Mouse (Mus musculus) ES-Bruce4 (cell line): ENCODE measurements at regions not wholly inside any gene's neighbourhood (a gene's known extent, or its start where the extent isn't known, plus 50 kb on each side); places are given as distances from the start of the nearest gene placed in this dataset.

ENCODE experiments used
- H3K27ac ChIP-seq: 2 replicates; pipeline ENCODE4 v1.5.1; 2012; ENCODE audit warnings: low read length, inconsistent platforms; ENCODE audit not compliant: insufficient read depth
- H3K27me3 ChIP-seq: 2 replicates; pipeline ENCODE4 v1.6.1; 2012; ENCODE audit warnings: mild to moderate bottlenecking, low read length, inconsistent platforms; ENCODE audit not compliant: control insufficient read depth, poor library complexity, insufficient read depth, severe bottlenecking
- H3K36me3 ChIP-seq: 2 replicates; pipeline ENCODE4 v1.6.1; 2012; ENCODE audit warnings: inconsistent platforms, mild to moderate bottlenecking, low read length, moderate library complexity; ENCODE audit not compliant: control insufficient read depth, poor library complexity, insufficient read depth, severe bottlenecking
- H3K4me1 ChIP-seq: one replicate; pipeline ENCODE4 v1.8.1; 2011; ENCODE audit warnings: low read length; ENCODE audit not compliant: control insufficient read depth, insufficient read depth
- H3K4me3 ChIP-seq: 2 replicates; pipeline ENCODE4 v1.5.1; 2011; ENCODE audit warnings: low read depth, mild to moderate bottlenecking, low read length
- H3K9ac ChIP-seq: 2 replicates; pipeline ENCODE4 v1.6.1; 2012; ENCODE audit warnings: low read depth, mild to moderate bottlenecking, inconsistent platforms; ENCODE audit not compliant: poor library complexity, severe bottlenecking
- H3K9me3 ChIP-seq: replicated peaks from 2 replicates; pipeline ENCODE4 v1.6.1; 2012; ENCODE audit warnings: mild to moderate bottlenecking, low read length, inconsistent platforms; ENCODE audit not compliant: control insufficient read depth, poor library complexity, insufficient read depth, severe bottlenecking
- CTCF ChIP-seq: IDR thresholded peaks from one replicate; pipeline ENCODE4 v1.8.1; 2011; ENCODE audit warnings: low read depth, low read length
- EP300 ChIP-seq: IDR thresholded peaks from 2 replicates; pipeline ENCODE4 v1.6.1; 2011; ENCODE audit warnings: low read depth, low read length; ENCODE audit not compliant: insufficient read depth
- POLR2A ChIP-seq: IDR thresholded peaks from one replicate; pipeline ENCODE4 v1.8.1; 2011; ENCODE audit warnings: low read length; ENCODE audit not compliant: insufficient read depth

- H3K4me3 ChIP-seq = no peak overlapping the region
- H3K9ac ChIP-seq = no peak overlapping the region
- no peaks in the 10 kb centered on the region for H3K36me3 ChIP-seq
- H3K9me3 ChIP-seq = no peaks in the 10 kb centered on the region
- H3K27me3 ChIP-seq = no peaks in the 10 kb centered on the region
- H3K27ac ChIP-seq = no peak overlapping the region
- TF ChIP-seq CTCF = no peak
- no peak for TF ChIP-seq POLR2A
- no peak for TF ChIP-seq EP300
- no peaks in the 10 kb centered on the region for H3K4me1 ChIP-seq
These were observed 969.0 kb upstream of the Lcorl start for GRCm38 (mm10) chr5:46826381-46826780.

GRCm38 (mm10) chr5:46824934-46825333 lies 967.5 kb upstream of the Lcorl start:
- H3K36me3 ChIP-seq = no peaks in the 10 kb centered on the region
- no peaks in the 10 kb centered on the region for H3K4me1 ChIP-seq
- no peak overlapping the region for H3K4me3 ChIP-seq
- TF ChIP-seq CTCF = no peak
- TF ChIP-seq POLR2A = no peak
- no peak for TF ChIP-seq EP300
- H3K27me3 ChIP-seq = no peaks in the 10 kb centered on the region
- H3K27ac ChIP-seq = no peak overlapping the region
- no peak overlapping the region for H3K9ac ChIP-seq
- H3K9me3 ChIP-seq = no peaks in the 10 kb centered on the region

- TF ChIP-seq EP300 (no peak), CTCF (no peak), POLR2A (no peak)
- Histone ChIP-seq H3K4me3 (no peak overlapping the region), H3K9ac (no peak overlapping the region), H3K36me3 (no peaks in the 10 kb centered on the region), H3K4me1 (no peaks in the 10 kb centered on the region), H3K27ac (no peak overlapping the region), H3K27me3 (no peaks in the 10 kb centered on the region), H3K9me3 (no peaks in the 10 kb centered on the region)
These were observed 937.7 kb upstream of the Lcorl start for GRCm38 (mm10) chr5:46795102-46795501.

DNA sequence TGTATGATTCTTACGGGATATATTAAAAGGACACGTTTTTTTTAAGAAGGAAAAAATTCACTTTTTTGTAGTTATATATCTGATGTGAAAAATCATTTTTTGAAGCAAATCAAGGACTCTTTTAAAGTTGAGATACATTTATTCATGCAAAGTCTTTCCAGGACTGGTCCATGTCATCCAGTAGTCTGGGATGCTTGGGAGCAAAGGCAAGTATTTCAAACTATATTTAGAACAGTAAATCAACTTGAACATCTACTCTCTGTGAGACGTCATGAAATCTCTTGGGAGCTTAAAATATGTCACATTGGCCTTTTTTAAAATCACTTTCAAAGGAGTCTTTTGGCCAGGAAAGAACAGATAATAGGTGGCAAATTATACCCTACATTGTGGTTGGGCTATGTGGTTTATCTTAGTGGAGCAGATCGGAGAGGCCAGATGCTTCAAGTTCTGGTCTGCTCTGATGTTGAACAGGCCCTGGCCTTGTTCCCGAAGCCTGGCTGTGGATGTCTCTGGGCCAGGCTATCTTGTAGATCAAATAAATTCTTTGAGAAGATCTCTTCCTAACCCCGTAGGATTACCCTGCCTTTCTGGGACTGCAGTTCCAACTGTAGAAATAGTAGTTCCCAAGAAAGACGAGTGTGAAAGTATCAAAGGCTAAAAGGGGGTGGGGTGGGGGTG lies 936.8 kb upstream of the Lcorl start:
- no peak overlapping the region for H3K27ac ChIP-seq

DNA sequence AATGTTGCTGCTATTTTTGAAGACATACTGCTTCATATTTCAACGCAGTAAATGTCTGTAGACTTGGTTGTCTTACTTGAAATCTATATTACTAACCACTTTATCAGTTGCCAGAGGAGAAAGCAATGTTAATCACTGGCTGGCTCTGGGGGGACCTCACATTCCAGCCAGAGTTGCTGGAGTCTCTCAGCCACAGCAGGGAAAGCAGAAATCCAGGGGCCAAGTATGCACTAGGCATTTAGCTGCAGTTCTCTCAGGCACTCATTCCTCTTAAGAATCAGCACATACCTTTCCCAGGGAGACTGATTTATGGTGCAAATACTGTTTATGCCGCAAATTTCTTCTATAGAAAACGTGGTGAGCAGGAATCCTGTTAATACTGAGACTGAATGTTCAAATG lies 933.6 kb upstream of the Lcorl start:
- Histone ChIP-seq H3K9me3 (no peaks in the 10 kb centered on the region), H3K4me1 (no peaks in the 10 kb centered on the region), H3K27me3 (no peaks in the 10 kb centered on the region), H3K27ac (no peak overlapping the region), H3K9ac (no peak overlapping the region), H3K36me3 (no peaks in the 10 kb centered on the region), H3K4me3 (no peak overlapping the region)
- TF ChIP-seq CTCF (no peak), POLR2A (no peak), EP300 (no peak)

More for the DNA sequence above, 936.8 kb upstream of the Lcorl start:
- Histone ChIP-seq H3K4me1 (no peaks in the 10 kb centered on the region), H3K9ac (no peak overlapping the region), H3K36me3 (no peaks in the 10 kb centered on the region), H3K9me3 (no peaks in the 10 kb centered on the region), H3K27me3 (no peaks in the 10 kb centered on the region), H3K4me3 (no peak overlapping the region)
- TF ChIP-seq EP300 (no peak), CTCF (no peak), POLR2A (no peak)

DNA sequence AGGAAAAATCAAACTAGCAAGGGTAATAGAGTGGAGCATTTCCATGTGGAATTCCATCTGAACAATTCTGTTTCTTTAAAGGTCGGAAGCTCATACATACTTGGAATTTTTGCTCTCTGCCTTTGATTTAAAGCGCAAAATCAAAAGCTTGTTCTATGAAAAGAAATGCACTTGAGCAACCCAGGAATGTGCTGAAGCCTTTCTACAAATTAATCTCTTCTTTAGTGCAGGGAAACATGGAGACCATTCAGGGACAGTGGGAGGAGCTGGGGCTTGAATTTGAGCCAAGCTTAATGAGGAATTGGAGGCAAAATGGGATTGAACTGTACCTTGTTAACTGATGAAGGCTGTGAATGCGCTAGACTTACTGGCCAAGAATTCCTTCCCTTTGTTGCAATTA lies 933.1 kb upstream of the Lcorl start:
- Histone ChIP-seq H3K27me3 (no peaks in the 10 kb centered on the region), H3K4me1 (no peaks in the 10 kb centered on the region), H3K27ac (no peak overlapping the region), H3K9ac (no peak overlapping the region), H3K4me3 (no peak overlapping the region), H3K36me3 (no peaks in the 10 kb centered on the region), H3K9me3 (no peaks in the 10 kb centered on the region)
- TF ChIP-seq CTCF (no peak), POLR2A (no peak), EP300 (no peak)
